Mouse (Mus musculus) limb, embryonic 11.5 days (tissue): ENCODE results near the gene Tex19.2. TPM values are rescaled to one million over a fixed set of nuclear protein-coding genes. Genes with fewer than 3 reads are reported as not detected.

Experiments used
- ATAC-seq: fragments of 200-750 bp; cut with Nextera tagmentation; 2 replicates; pipeline ENCODE4 v1.8.0; 2017; ENCODE audit warnings: low read depth; ENCODE audit not compliant: insufficient number of reproducible peaks, low FRiP score, low TSS enrichment
- DNase-seq: peaks from one replicate; pipeline ENCODE4 v3.0.0-alpha.2; 2015; ENCODE audit warnings: low spot score
- H3K27ac ChIP-seq: fragments of 300-500 bp; sonication (generic); replicated peaks from 2 replicates; pipeline ENCODE4 v1.5.1; 2014; ENCODE audit warnings: low read depth, mild to moderate bottlenecking, low read length
- H3K27me3 ChIP-seq: fragments of 300-500 bp; sonication (generic); 2 replicates; pipeline ENCODE4 v1.6.1; 2014; ENCODE audit warnings: mild to moderate bottlenecking, low read length, mixed read lengths; ENCODE audit not compliant: control insufficient read depth, insufficient read depth
- H3K36me3 ChIP-seq: fragments of 300-500 bp; sonication (generic); 2 replicates; pipeline ENCODE4 v1.6.1; 2014; ENCODE audit warnings: mild to moderate bottlenecking, low read length, moderate library complexity, mixed read lengths; ENCODE audit not compliant: control insufficient read depth, insufficient read depth
- H3K4me1 ChIP-seq: fragments of 300-500 bp; sonication (generic); 2 replicates; pipeline ENCODE4 v1.6.1; 2014; ENCODE audit warnings: low read length, mixed read lengths; ENCODE audit not compliant: control insufficient read depth, insufficient read depth
- H3K4me2 ChIP-seq: fragments of 300-500 bp; sonication (generic); 2 replicates; pipeline ENCODE4 v1.6.1; 2014; ENCODE audit warnings: low read depth, mild to moderate bottlenecking, moderate library complexity; ENCODE audit not compliant: severe bottlenecking
- H3K4me3 ChIP-seq: fragments of 300-500 bp; sonication (generic); 2 replicates; pipeline ENCODE4 v1.5.1; 2014; ENCODE audit warnings: low read depth, low read length
- H3K9ac ChIP-seq: fragments of 300-500 bp; sonication (generic); 2 replicates; pipeline ENCODE4 v1.6.1; 2014; ENCODE audit warnings: mild to moderate bottlenecking, low read length
- H3K9me3 ChIP-seq: fragments of 300-500 bp; sonication (generic); 2 replicates; pipeline ENCODE4 v1.6.1; 2016; ENCODE audit warnings: low read length; ENCODE audit not compliant: control insufficient read depth
- WGBS: fragments of 180-500 bp; shearing (Covaris S2); extraction: QIAGEN DNeasy Blood & Tissue Kit; methylation state at CpG from one replicate; pipeline ENCODE4 v1.1.7; 2014; 5-methylcytosine and 5-hydroxymethylcytosine counted together
- polyA plus RNA-seq: library from polyadenylated mRNA; unstranded; fragments of >200 nt; fragmentation: Nextera tagmentation; extraction: Ambion mirVana; gene quantifications from 2 replicates; pipeline ENCODE4 v1.2.1, GENCODE M21; 2014

The Tex19.2 gene
- polyA plus RNA-seq, 1 experiment from 2014 or later = not detected

DNA sequence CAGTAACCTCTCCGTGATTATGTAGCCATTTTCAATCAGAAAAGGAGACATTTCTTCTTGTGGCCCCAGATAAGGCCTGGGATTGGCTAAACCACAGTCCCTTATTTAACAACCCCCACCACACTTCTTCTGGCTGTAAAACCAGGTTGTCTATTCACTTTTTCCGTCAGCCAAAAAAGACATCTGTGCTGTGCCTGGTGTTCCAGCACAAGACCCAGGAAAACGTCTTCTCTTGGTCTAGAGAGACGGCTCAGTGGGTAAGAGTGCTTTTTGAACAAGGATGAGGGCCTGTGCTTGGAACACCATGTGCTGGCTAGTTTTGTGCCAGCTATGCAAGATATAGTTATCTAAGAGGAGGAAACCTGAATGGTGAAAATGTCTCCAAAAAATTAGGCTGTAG lies 5.0 kb upstream of the Tex19.2 start:
- no peaks in the 10 kb centered on the region for H3K9me3 ChIP-seq
- ATAC-seq = no peak
- H3K27me3 ChIP-seq = no peaks in the 10 kb centered on the region
- H3K27ac ChIP-seq = no peak overlapping the region
- H3K4me1 ChIP-seq = no peaks in the 10 kb centered on the region
- no peak overlapping the region for H3K4me3 ChIP-seq
- no peaks in the 10 kb centered on the region for H3K36me3 ChIP-seq
- WGBS = 78% methylated on average over 4 of the region's 4 CpGs
- DNase-seq = no peak
- H3K4me2 ChIP-seq = no peak overlapping the region
- H3K9ac ChIP-seq = no peak overlapping the region

DNA sequence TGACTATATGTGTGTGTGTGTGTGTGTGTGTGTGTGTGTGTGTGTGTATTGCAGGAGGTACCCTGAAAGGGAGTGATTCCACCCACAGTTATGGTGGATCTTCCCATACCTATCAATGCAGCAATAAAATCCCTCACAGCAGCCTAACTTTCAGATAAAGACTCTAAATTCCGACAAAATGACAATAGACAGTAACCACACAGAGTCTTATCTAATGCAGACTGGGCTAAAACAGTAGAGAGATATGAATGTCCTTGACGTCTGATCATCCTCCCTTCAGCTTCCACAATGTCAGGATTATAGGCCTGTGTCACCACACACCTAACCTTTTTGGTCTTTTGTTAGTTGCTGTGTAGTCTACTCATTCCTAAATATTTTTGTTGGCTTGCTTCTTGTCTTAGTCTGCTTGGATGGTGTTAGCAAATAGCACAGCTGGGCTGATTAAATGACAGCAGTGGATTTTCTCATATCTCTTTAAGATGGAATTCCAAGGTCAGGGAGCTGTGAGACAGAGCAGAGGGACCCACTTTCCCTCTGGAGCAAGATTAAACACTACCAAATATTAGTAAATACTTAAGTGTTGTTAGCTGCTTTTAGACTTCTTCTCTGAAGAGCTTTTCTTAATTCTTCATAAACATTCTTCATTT lies 3.7 kb upstream of the Tex19.2 start:
- Histone ChIP-seq H3K27ac (no peak overlapping the region), H3K4me3 (no peak overlapping the region), H3K4me2 (no peak overlapping the region), H3K4me1 (no peaks in the 10 kb centered on the region), H3K36me3 (no peaks in the 10 kb centered on the region), H3K27me3 (no peaks in the 10 kb centered on the region), H3K9me3 (no peaks in the 10 kb centered on the region), H3K9ac (no peak overlapping the region)
- DNase-seq (no peak), ATAC-seq (no peak)
- WGBS = 84% methylated on average over 2 of the region's 2 CpGs

DNA sequence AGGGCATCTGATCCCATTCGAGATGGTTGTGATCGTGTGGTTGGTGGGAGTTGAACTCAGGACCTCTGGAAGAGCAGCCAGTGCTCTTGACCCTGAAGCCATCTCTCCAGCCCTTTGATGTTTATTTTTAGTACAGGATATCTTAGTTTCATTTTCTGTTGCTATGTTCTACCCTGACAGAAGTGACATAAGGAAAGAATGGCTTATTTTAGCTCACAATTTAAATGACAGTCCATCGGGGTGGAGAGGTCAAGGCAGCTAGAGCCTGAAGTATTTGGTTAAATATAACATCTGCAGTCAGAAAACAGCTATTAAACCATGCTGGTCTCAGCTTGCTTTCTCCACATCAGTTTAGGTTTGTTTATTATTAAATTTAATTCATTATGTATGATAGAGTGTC lies 2.7 kb upstream of the Tex19.2 start:
- Histone ChIP-seq H3K36me3 (no peaks in the 10 kb centered on the region), H3K27ac (no peak overlapping the region), H3K27me3 (no peaks in the 10 kb centered on the region), H3K9me3 (no peaks in the 10 kb centered on the region), H3K4me2 (no peak overlapping the region), H3K4me1 (no peaks in the 10 kb centered on the region), H3K4me3 (no peak overlapping the region), H3K9ac (no peak overlapping the region)
- ATAC-seq (no peak), DNase-seq (no peak)
- WGBS = 83% methylated on average over 3 of the region's 3 CpGs

- Histone ChIP-seq H3K27ac (no peak overlapping the region), H3K4me1 (no peaks in the 10 kb centered on the region), H3K27me3 (no peaks in the 10 kb centered on the region), H3K9ac (no peak overlapping the region), H3K4me3 (no peak overlapping the region), H3K36me3 (no peaks in the 10 kb centered on the region), H3K4me2 (no peak overlapping the region), H3K9me3 (no peaks in the 10 kb centered on the region)
- DNase-seq (no peak), ATAC-seq (no peak)
- 89% methylated on average over 18 of the region's 18 CpGs for WGBS
Observed at GRCm38 (mm10) chr11:121118106-121118505, 371 bp downstream of the Tex19.2 start.

DNA sequence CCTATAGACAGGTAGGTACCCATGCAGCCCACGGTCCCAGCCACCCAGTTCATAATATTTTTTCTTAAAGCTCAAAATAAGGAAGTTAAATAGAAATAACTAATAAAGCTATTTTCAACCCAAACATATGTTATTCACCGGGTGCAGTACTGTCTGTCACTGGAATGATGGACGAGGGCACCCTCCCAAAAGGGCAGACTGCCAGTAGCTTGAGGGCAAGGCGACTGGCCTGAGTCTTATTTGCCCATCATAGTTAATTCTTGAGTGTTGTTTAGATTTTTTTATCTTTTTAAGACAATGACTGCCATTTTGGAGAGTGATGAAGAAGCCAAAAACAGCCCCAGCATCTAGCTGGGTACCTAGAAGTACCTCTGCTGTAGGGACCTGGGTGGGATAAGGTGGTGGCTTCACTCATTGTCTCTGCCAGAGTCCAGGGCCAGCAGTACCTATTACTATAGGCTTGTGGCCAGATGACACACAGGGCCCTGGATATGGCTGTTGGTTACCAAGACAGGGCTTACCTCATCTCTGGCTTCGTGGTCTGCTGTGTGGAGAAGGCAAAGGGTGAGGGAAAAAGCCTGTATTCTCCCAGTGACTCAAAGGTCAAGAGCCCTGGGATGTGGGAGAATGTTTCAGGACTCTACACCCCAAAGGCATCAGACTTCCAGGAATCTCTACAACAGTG lies 6.2 kb downstream of the Tex19.2 start:
- Histone ChIP-seq H3K4me3 (no peak overlapping the region), H3K9ac (no peak overlapping the region), H3K9me3 (no peaks in the 10 kb centered on the region), H3K4me1 (no peaks in the 10 kb centered on the region), H3K36me3 (no peaks in the 10 kb centered on the region), H3K27me3 (no peaks in the 10 kb centered on the region), H3K27ac (no peak overlapping the region), H3K4me2 (no peak overlapping the region)
- no peak for DNase-seq
- no peak for ATAC-seq
- WGBS = 80% methylated on average over 5 of the region's 5 CpGs

- H3K9me3 ChIP-seq = no peaks in the 10 kb centered on the region
- no peak overlapping the region for H3K9ac ChIP-seq
- H3K4me2 ChIP-seq = no peak overlapping the region
- WGBS = 100% methylated on average over 1 of the region's 1 CpGs
- no peak overlapping the region for H3K4me3 ChIP-seq
- H3K27me3 ChIP-seq = no peaks in the 10 kb centered on the region
- H3K27ac ChIP-seq = no peak overlapping the region
- no peak for ATAC-seq
- DNase-seq = no peak
- no peaks in the 10 kb centered on the region for H3K4me1 ChIP-seq
- H3K36me3 ChIP-seq = no peaks in the 10 kb centered on the region
Observed at GRCm38 (mm10) chr11:121111601-121112000, 6.9 kb downstream of the Tex19.2 start.

- Histone ChIP-seq H3K27ac (no peak overlapping the region), H3K4me2 (no peak overlapping the region), H3K9me3 (no peaks in the 10 kb centered on the region), H3K4me3 (no peak overlapping the region), H3K27me3 (no peaks in the 10 kb centered on the region), H3K36me3 (no peaks in the 10 kb centered on the region), H3K4me1 (no peaks in the 10 kb centered on the region), H3K9ac (no peak overlapping the region)
- WGBS = 89% methylated on average over 3 of the region's 3 CpGs
- no peak for DNase-seq
- ATAC-seq = no peak
Observed at GRCm38 (mm10) chr11:121111051-121111450, 7.4 kb downstream of the Tex19.2 start.

DNA sequence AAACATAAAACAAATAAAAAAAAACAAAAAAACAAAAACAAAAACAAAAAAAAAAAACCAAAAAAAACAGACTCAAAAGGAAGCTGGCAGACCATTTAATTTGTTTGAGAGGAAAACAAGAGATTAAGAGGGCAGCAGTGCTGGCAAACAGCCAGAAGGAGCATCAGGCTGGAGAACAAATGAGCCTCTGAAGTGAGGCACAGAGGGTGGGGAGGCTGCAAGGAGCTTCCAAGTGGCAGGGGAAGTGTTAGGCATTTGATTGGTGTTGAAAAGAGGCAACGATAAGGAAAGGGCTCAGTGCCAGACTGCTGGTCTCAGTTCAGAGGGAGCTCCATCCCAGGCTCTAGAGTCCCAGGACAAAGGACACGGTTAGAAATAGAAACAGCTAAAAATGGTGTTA lies 8.5 kb downstream of the Tex19.2 start:
- no peak overlapping the region for H3K4me2 ChIP-seq
- no peaks in the 10 kb centered on the region for H3K36me3 ChIP-seq
- DNase-seq = no peak
- H3K27ac ChIP-seq = no peak overlapping the region
- no peak overlapping the region for H3K9ac ChIP-seq
- H3K9me3 ChIP-seq = no peaks in the 10 kb centered on the region
- ATAC-seq = no peak
- no peaks in the 10 kb centered on the region for H3K27me3 ChIP-seq
- no peaks in the 10 kb centered on the region for H3K4me1 ChIP-seq
- WGBS = 19% methylated on average over 2 of the region's 2 CpGs
- no peak overlapping the region for H3K4me3 ChIP-seq

DNA sequence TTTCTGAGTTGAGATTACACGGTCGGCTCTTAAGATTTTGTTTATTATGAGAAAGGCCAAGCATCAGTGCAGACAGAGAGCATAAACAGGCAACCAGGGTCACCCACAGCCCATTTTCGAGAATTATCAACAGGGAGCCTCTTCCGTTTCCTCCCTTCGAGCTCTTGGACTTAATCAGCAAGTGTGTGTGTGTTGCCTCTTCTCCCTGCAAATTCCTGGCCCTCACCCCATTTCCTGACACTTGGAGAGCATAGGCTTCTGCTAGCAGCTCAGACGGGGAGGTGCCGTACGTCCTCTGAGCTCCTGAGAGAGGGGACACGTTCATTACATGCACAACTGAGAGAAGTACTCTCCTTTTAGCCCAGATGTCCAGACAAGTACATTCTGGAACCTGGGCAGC lies 10.4 kb downstream of the Tex19.2 start:
- no peaks in the 10 kb centered on the region for H3K9me3 ChIP-seq
- no peak for DNase-seq
- H3K4me2 ChIP-seq = no peak overlapping the region
- WGBS = 76% methylated on average over 9 of the region's 9 CpGs
- no peak overlapping the region for H3K4me3 ChIP-seq
- no peak for ATAC-seq
- no peaks in the 10 kb centered on the region for H3K4me1 ChIP-seq
- H3K9ac ChIP-seq = no peak overlapping the region
- no peak overlapping the region for H3K27ac ChIP-seq
- no peaks in the 10 kb centered on the region for H3K36me3 ChIP-seq
- no peaks in the 10 kb centered on the region for H3K27me3 ChIP-seq
